Mouse (Mus musculus) lung, adult 2 months (tissue): ENCODE measurements around the gene Ciao2a.

ENCODE experiments used
- CTCF ChIP-seq: fragments of 200-500 bp; IDR thresholded peaks from 2 replicates; pipeline ENCODE4 v1.5.1; 2011; ENCODE audit warnings: mild to moderate bottlenecking, low read length, control low read depth; ENCODE audit not compliant: insufficient read depth
- POLR2A ChIP-seq: fragments of 200-500 bp; IDR thresholded peaks from 2 replicates; pipeline ENCODE4 v1.6.1; 2011; ENCODE audit warnings: low read depth, mild to moderate bottlenecking, control low read depth, low read length, borderline replicate concordance; ENCODE audit errors: extremely low read depth

DNA sequence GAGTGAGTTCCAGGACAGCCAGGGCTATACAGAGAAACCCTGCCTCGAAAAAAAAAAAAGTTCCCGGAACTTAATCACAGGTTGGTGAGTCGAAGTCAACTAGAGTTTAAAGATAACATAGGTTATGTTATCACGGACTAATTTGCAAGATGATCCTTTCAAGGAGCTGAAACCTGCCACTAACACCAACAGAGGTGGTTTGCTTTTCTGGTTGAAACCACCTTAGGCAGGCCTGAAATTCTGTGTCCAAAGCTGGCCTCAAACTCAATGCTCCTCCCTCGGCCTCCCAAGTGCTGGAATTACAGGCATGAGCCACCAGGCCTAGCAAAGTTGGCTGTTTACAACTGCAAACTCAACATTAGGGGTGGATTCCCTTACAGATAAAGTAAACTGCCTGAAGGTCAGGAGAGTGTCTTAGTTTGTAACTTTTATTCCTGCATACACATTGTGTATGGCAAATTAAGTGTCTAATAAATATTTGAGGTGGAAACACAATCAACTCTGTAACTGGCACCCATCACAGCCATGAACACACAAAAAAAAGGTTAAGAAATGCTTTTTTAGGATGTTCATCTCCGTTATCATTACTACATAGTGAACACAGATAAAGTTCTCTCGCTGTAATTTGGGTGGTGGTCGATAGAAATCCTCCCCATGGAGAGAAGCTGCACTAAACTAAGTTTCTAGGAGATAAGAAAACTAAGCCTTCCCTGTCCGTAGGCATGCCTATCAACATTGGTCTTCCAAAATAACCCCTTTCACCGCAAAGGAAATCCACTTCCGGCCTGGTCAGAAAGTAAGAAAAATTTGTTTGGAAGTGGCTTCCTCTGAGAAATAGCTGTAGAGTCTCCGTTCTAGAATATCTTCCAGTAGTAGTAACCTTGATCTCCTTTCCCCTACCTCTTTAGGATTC lies 612 bp upstream of the Ciao2a start:
- no peak for TF ChIP-seq CTCF
- TF ChIP-seq POLR2A: no peak
